In the genomic region with DNA sequence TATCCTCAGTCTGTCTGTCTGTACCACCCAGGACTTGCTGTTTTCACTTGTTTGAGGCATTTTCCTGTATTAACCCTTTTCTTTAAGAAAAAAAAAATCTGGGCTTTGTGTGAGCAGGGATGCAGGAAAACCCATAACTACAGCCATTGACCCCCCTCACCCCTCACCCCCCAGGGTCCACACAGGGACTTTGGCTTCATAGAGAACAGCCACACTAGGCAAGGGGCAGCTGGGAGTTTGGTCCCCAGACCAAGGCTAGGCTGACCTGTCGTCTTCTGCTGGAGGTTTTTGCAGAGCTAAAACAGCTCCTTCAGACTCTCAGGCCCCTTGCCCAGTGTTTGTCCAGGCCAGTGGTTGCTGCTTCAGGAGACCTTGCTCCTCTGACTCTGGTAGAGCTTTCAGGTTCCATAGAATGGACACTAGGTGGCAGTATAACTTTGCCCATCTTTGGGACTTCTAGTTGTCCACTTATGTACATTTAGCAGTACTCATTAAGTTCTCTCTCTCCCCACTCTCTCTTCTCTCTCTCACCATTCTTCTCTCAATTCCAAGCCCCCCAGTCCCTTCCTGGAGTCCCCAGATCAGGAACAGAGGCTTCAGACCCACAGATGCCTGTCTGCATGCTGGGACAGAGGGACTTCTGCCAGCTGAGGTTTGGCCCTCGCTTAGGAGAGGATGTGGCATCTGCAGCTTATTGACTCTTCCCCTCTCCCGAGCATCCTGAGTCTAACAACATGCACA, we compare ENCODE assay signal across 8 mouse cellular contexts. TPM values are rescaled to one million over a fixed set of nuclear protein-coding genes. Genes with fewer than 3 reads are reported as not detected.
DNase-seq lines count a peak whose midpoint lies in the region; ATAC-seq lines count a peak whose summit lies in the region.

No protein-coding gene starts in this region.

- H3K9me3 ChIP-seq in intestine, embryonic 14.5 days (ENCODE audit: control insufficient read depth, low read length), result no peaks in the 10 kb centered on the region
- H3K9me3 ChIP-seq in liver, embryonic 15.5 days (replicated peaks), result no peaks in the 10 kb centered on the region

- WGBS in intestine, embryonic 14.5 days, result 57% methylated on average over 3 of the region's 3 CpGs
- WGBS in liver, embryonic 15.5 days (ENCODE audit: insufficient replicate concordance), result 36% methylated on average over 3 of the region's 3 CpGs

- no peaks in the 10 kb centered on the region for H3K27me3 ChIP-seq in intestine, embryonic 14.5 days (replicated peaks; ENCODE audit: control insufficient read depth, insufficient read depth, low read length)
- H3K27me3 ChIP-seq in liver, embryonic 15.5 days, result no peaks in the 10 kb centered on the region

- no peak overlapping the region for H3K4me3 ChIP-seq in intestine, embryonic 14.5 days (ENCODE audit: low read depth, low read length)
- H3K4me3 ChIP-seq in liver, embryonic 15.5 days (replicated peaks), result no peak overlapping the region

- H3K4me1 ChIP-seq in intestine, embryonic 14.5 days (replicated peaks; ENCODE audit: control insufficient read depth, insufficient read depth, low read length), result peaks cover 4% of the 10 kb centered on the region; the same call in 1 of the 2 replicates
- peaks cover 27% of the 10 kb centered on the region for H3K4me1 ChIP-seq in liver, embryonic 15.5 days (replicated peaks)

- no peak overlapping the region for H3K9ac ChIP-seq in intestine, embryonic 14.5 days (ENCODE audit: low read length)
- H3K9ac ChIP-seq in liver, embryonic 15.5 days, result no peak overlapping the region

- peak; percentile 76 for ATAC-seq in erythroblast, adult 5-6 weeks (replicated peaks; ENCODE audit: low FRiP score, poor library complexity, severe bottlenecking)
- ATAC-seq in intestine, embryonic 14.5 days (replicated peaks; ENCODE audit: low FRiP score, low TSS enrichment, low read depth), result peak; percentile 81
- peak; percentile 40; the same call in 1 of the 2 replicates for ATAC-seq in liver, embryonic 15.5 days (ENCODE audit: insufficient read depth)
- no peak for ATAC-seq in inflammation-experienced regulatory T-cells, adult 6 months

- H3K4me2 ChIP-seq in intestine, embryonic 14.5 days (ENCODE audit: low read length), result no peak overlapping the region
- H3K4me2 ChIP-seq in liver, embryonic 15.5 days, result no peak overlapping the region

- DNase-seq in right cerebral cortex, adult 18-20 months, result peak; percentile 24
- no peak for DNase-seq in right cerebral cortex, postnatal 25 days
- DNase-seq in c-Kit-negative CD71-positive TER-119-positive erythroid progenitor cells, embryonic 14.5 days (ENCODE audit: low read depth, low spot score), result peak; percentile 62
- DNase-seq in intestine, embryonic 14.5 days (ENCODE audit: low spot score), result peak; percentile 63
- peak; percentile 61 for DNase-seq in retina, adult 2 months (ENCODE audit: low read depth, low spot score)

- H3K27ac ChIP-seq in intestine, embryonic 14.5 days (ENCODE audit: low read depth), result no peak overlapping the region
- no peak overlapping the region for H3K27ac ChIP-seq in liver, embryonic 15.5 days (replicated peaks)

- H3K36me3 ChIP-seq in intestine, embryonic 14.5 days (ENCODE audit: control insufficient read depth, insufficient read depth, low read length), result peaks cover 17% of the 10 kb centered on the region
- H3K36me3 ChIP-seq in liver, embryonic 15.5 days (replicated peaks), result no peaks in the 10 kb centered on the region

RNA-seq across cellular contexts. Expression of a gene that starts 29.5 kb away (rescaled TPM):
- total RNA-seq in erythroblast, adult 5-6 weeks (2015; ENCODE audit: low replicate concordance), result not detected in 2 replicates
- 3.4 TPM in 1 of 2 replicates, not detected in the other for total RNA-seq in erythroblast, adult 5-6 weeks (2017; ENCODE audit: low replicate concordance)
- 10.9 and 13.2 TPM in 2 replicates for polyA plus RNA-seq in intestine, embryonic 14.5 days (2014; fragmentation: Nextera tagmentation; extraction: Ambion mirVana)
- 1.0 and 1.3 TPM in 2 replicates for polyA plus RNA-seq in liver, embryonic 15.5 days (2015; fragmentation: Nextera tagmentation; extraction: Ambion mirVana)
- not detected for polyA plus RNA-seq in inflammation-experienced regulatory T-cells, adult 6 months (2017; shearing (Covaris generic))

RNA-seq across cellular contexts. Expression of a gene that starts 57.9 kb away (rescaled TPM):
- total RNA-seq in erythroblast, adult 5-6 weeks (2015; ENCODE audit: low replicate concordance), result not detected in 2 replicates
- not detected in 2 replicates for total RNA-seq in erythroblast, adult 5-6 weeks (2017; ENCODE audit: low replicate concordance)
- 0.23 and 0.28 TPM in 2 replicates for polyA plus RNA-seq in intestine, embryonic 14.5 days (2014; fragmentation: Nextera tagmentation; extraction: Ambion mirVana)
- 0.16 and 0.32 TPM in 2 replicates for polyA plus RNA-seq in liver, embryonic 15.5 days (2015; fragmentation: Nextera tagmentation; extraction: Ambion mirVana)
- not detected for polyA plus RNA-seq in inflammation-experienced regulatory T-cells, adult 6 months (2017; shearing (Covaris generic))
